Mouse (Mus musculus): ENCODE results near the gene Ralgps1.

DNA sequence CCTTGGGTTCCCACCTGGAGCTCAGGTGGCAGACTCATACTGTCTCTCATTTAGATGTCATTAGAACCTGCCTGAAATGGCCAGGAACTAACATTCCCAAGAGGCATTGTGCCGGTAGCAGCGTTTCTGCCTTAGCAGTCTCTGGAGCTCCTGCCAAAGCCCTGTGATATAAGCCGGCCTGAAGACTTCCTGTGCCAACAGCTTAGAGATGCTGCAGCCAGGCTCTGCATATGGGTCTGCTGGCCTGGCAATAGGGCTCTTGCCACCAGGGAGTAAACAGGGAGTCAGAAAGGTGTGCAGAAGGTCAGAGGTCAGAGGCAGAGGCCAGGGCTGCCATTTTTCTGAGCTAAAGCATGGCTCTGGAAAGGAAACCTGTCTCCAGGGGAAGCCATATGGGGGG, 206.6 kb downstream of the Ralgps1 start:
- TF ChIP-seq POLR2A (IDR thresholded peaks at IDR 0.05; ENCODE audit: borderline replicate concordance, control insufficient read depth, low read depth, low read length) (no peak), CTCF (IDR thresholded peaks at IDR 0.05; ENCODE audit: control insufficient read depth, insufficient read depth, low read length) (no peak)
